Mouse (Mus musculus) embryonic facial prominence, embryonic 12.5 days (tissue): ENCODE measurements around the gene Nkx2-5. TPM values are rescaled to one million over a fixed set of nuclear protein-coding genes. Genes with fewer than 3 reads are reported as not detected.

Experiments
- ATAC-seq: fragments of 200-750 bp; cut with Nextera tagmentation; 2 replicates; pipeline ENCODE4 v1.8.0; 2017; ENCODE audit not compliant: insufficient number of reproducible peaks, insufficient read depth, low FRiP score, low TSS enrichment
- H3K27ac ChIP-seq: fragments of 300-500 bp; sonication (generic); 2 replicates; pipeline ENCODE4 v1.5.1; 2016; ENCODE audit warnings: mild to moderate bottlenecking
- H3K27me3 ChIP-seq: fragments of 300-500 bp; sonication (generic); 2 replicates; pipeline ENCODE4 v1.6.1; 2016; ENCODE audit warnings: mild to moderate bottlenecking, moderate library complexity
- H3K36me3 ChIP-seq: fragments of 300-500 bp; sonication (generic); 2 replicates; pipeline ENCODE4 v1.6.1; 2016; ENCODE audit warnings: mild to moderate bottlenecking
- H3K4me1 ChIP-seq: fragments of 300-500 bp; sonication (generic); 2 replicates; pipeline ENCODE4 v1.6.1; 2016
- H3K4me2 ChIP-seq: fragments of 300-500 bp; sonication (generic); replicated peaks from 2 replicates; pipeline ENCODE4 v1.6.1; 2016; ENCODE audit warnings: mild to moderate bottlenecking, moderate library complexity
- H3K4me3 ChIP-seq: fragments of 300-500 bp; sonication (generic); 2 replicates; pipeline ENCODE4 v1.5.1; 2016; ENCODE audit warnings: mild to moderate bottlenecking
- H3K9ac ChIP-seq: fragments of 300-500 bp; sonication (generic); 2 replicates; pipeline ENCODE4 v1.6.1; 2016; ENCODE audit warnings: mild to moderate bottlenecking, moderate library complexity
- H3K9me3 ChIP-seq: fragments of 300-500 bp; sonication (generic); 2 replicates; pipeline ENCODE4 v1.6.1; 2016; ENCODE audit warnings: mild to moderate bottlenecking, moderate library complexity
- WGBS: fragments of 180-500 bp; shearing (Covaris S2); methylation state at CpG from one replicate; pipeline ENCODE4 v1.1.7; 2016; 5-methylcytosine and 5-hydroxymethylcytosine counted together
- polyA plus RNA-seq: library from polyadenylated mRNA; unstranded; fragments of >200 nt; fragmentation: Nextera tagmentation; extraction: Ambion mirVana; gene quantifications from 2 replicates; pipeline ENCODE4 v1.2.1, GENCODE M21; 2016

The Nkx2-5 gene
- polyA plus RNA-seq, 1 experiment from 2014 or later, result 3.1 TPM

DNA sequence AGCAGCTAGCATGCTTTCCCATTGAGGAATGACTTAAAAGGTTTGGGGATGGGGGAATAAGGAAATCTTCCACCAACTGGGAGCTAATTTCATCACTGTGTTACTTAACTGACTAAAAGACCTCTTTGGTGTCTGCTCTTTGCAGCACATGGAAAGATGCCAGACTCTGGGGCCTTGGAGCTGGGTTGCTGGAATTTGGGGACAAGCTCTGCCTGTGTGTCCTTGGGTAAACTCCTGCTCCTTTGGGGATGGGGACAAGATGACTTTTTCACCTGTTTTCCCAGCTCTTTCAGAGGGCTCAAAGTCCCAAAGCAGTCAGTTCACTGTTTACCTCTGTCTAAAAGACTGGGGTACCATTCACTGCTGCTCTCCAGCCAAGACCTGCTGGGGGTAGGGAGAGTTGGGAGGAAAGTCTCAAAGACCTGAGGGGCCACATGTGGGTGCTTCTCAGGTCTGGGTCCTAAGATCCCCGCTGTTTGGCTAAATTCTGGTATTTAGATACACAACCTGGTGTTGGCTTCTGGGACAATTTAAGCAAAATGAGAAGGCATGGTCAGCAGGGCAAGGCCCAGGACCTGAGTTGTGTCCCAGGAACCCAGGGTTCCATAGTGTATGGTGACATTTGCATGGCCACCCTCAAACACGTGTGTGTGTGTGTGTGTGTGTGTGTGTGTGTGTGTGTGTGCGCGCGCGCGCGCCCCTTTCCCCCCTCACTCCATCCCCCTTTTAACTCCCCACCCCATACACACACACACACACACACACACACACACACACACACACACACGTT is 9.6 kb downstream of the Nkx2-5 start:
- no peak for ATAC-seq
- Histone ChIP-seq H3K36me3 (no peaks in the 10 kb centered on the region), H3K9me3 (no peaks in the 10 kb centered on the region), H3K4me1 (peaks cover 4% of the 10 kb centered on the region; the same call in 1 of the 2 replicates), H3K27me3 (peaks cover 73% of the 10 kb centered on the region), H3K4me3 (no peak overlapping the region), H3K27ac (no peak overlapping the region), H3K4me2 (no peak overlapping the region), H3K9ac (no peak overlapping the region)
- WGBS, result 4% methylated on average over 3 of the region's 9 CpGs

- Histone ChIP-seq H3K4me2 (no peak overlapping the region), H3K9me3 (no peaks in the 10 kb centered on the region), H3K9ac (no peak overlapping the region), H3K27me3 (peaks cover 70% of the 10 kb centered on the region), H3K4me3 (no peak overlapping the region), H3K36me3 (no peaks in the 10 kb centered on the region), H3K27ac (no peak overlapping the region), H3K4me1 (peaks cover 4% of the 10 kb centered on the region; the same call in 1 of the 2 replicates)
- ATAC-seq, result no peak
- 75% methylated on average over 5 of the region's 5 CpGs for WGBS
Observed at GRCm38 (mm10) chr17:26834302-26834965, 10.4 kb downstream of the Nkx2-5 start.

DNA sequence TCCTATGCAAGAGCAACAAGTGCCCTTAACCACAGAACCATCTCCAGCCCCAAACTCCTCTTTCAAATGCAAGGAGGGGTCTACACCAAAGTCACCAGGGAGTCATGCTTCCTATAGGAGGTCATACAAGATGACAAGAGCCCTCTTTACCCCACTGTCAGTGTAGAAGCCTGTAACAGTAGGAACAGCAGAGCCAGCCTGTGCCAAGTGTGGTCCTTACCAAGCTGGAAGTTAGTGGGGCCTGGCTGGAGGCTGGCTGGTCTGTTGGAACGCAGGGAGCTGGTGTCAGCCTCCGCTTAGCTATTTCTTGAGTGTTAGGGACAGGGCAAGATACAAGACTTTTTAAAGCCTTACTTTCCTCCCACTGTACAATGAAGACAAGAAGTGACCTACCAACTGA is 11.0 kb downstream of the Nkx2-5 start:
- H3K4me1 ChIP-seq, result no peaks in the 10 kb centered on the region
- 78% methylated on average over 2 of the region's 2 CpGs for WGBS
- no peak for ATAC-seq
- no peak overlapping the region for H3K9ac ChIP-seq
- peaks cover 64% of the 10 kb centered on the region for H3K27me3 ChIP-seq
- no peak overlapping the region for H3K4me3 ChIP-seq
- no peaks in the 10 kb centered on the region for H3K9me3 ChIP-seq
- H3K4me2 ChIP-seq, result no peak overlapping the region
- H3K36me3 ChIP-seq, result no peaks in the 10 kb centered on the region
- no peak overlapping the region for H3K27ac ChIP-seq

DNA sequence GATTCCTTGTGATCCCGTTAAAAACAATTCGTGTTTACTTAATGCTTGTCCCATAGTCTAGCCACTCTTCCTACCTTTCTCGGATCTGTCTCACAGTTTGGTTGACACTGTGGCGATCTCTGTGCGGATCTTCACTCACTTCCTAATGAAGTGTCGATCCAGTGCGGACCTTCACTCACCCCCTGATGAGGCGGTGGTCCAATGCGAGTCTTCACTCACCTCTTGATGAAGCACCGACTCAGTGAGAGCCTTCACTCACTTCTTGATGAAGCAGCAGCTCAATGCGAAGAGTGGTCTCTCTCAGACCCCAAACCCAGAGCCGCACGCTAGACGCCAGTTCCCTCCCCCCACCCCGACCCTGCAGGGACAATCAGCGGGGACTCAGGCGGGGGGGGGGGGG is 18.7 kb downstream of the Nkx2-5 start:
- no peak overlapping the region for H3K27ac ChIP-seq
- no peaks in the 10 kb centered on the region for H3K9me3 ChIP-seq
- no peak overlapping the region for H3K4me3 ChIP-seq
- no peaks in the 10 kb centered on the region for H3K4me1 ChIP-seq
- no peak for ATAC-seq
- no peak overlapping the region for H3K4me2 ChIP-seq
- peaks cover 10% of the 10 kb centered on the region for H3K27me3 ChIP-seq
- WGBS, result 73% methylated on average over 15 of the region's 17 CpGs
- no peak overlapping the region for H3K9ac ChIP-seq
- H3K36me3 ChIP-seq, result no peaks in the 10 kb centered on the region

DNA sequence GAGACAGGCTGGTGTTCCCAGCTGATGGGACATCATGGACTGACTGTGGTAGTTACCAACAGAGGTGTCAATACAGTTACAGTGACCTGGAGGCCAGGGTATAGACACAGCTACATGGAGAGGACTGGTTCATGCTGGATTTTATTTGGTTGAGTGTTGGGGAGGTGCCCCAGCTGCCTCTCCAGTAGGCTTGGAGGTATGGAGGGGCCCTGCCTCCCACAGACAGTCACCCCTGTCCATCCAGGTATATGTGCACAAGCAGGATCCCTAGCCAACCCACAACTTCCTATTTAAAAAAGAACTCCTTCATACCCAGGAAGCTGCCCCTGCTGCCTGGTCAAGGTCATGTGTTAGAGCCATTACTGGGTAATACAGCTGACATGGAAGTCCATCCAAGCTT is 27.0 kb downstream of the Nkx2-5 start:
- no peaks in the 10 kb centered on the region for H3K36me3 ChIP-seq
- no peaks in the 10 kb centered on the region for H3K9me3 ChIP-seq
- no peak overlapping the region for H3K4me2 ChIP-seq
- peaks cover 3% of the 10 kb centered on the region; the same call in 1 of the 2 replicates for H3K27me3 ChIP-seq
- no peak for ATAC-seq
- no peak overlapping the region for H3K4me3 ChIP-seq
- H3K27ac ChIP-seq, result no peak overlapping the region
- no peak overlapping the region for H3K9ac ChIP-seq
- no peaks in the 10 kb centered on the region for H3K4me1 ChIP-seq

DNA sequence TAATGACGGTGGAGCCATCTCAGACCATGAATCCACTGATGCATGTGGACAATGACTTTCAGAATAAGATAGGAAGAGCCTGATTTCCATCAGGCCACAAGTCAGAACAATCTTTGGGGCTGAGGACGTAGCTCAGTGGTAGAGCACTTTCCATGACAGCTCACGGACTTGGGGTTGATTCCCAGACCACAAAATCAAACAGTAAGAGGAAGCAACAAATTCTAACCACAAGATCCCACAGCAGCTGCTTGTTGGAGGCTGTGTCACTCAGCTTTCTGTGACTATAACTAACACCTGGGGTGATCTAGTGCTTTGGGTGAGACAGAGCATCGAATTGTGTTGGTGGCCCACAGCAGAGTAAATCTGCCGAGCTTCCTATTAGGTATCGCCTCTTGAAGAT is 28.0 kb downstream of the Nkx2-5 start:
- Histone ChIP-seq H3K27ac (no peak overlapping the region), H3K4me2 (no peak overlapping the region), H3K27me3 (peaks cover 3% of the 10 kb centered on the region; the same call in 1 of the 2 replicates), H3K9ac (no peak overlapping the region), H3K4me3 (no peak overlapping the region), H3K9me3 (no peaks in the 10 kb centered on the region), H3K4me1 (no peaks in the 10 kb centered on the region), H3K36me3 (no peaks in the 10 kb centered on the region)
- WGBS, result 80% methylated on average over 6 of the region's 6 CpGs
- no peak for ATAC-seq

- no peaks in the 10 kb centered on the region for H3K27me3 ChIP-seq
- WGBS, result 83% methylated on average over 9 of the region's 9 CpGs
- ATAC-seq, result no peak
- H3K9ac ChIP-seq, result no peak overlapping the region
- no peak overlapping the region for H3K4me2 ChIP-seq
- H3K9me3 ChIP-seq, result no peaks in the 10 kb centered on the region
- no peak overlapping the region for H3K27ac ChIP-seq
- no peak overlapping the region for H3K4me3 ChIP-seq
- no peaks in the 10 kb centered on the region for H3K4me1 ChIP-seq
- no peaks in the 10 kb centered on the region for H3K36me3 ChIP-seq
Observed at GRCm38 (mm10) chr17:26813497-26813896, 31.3 kb downstream of the Nkx2-5 start.

GRCm38 (mm10) chr17:26812607-26813006 is 32.2 kb downstream of the Nkx2-5 start:
- no peak overlapping the region for H3K27ac ChIP-seq
- no peaks in the 10 kb centered on the region for H3K4me1 ChIP-seq
- no peaks in the 10 kb centered on the region for H3K27me3 ChIP-seq
- H3K9me3 ChIP-seq, result no peaks in the 10 kb centered on the region
- no peak overlapping the region for H3K9ac ChIP-seq
- 70% methylated on average over 2 of the region's 2 CpGs for WGBS
- H3K36me3 ChIP-seq, result no peaks in the 10 kb centered on the region
- ATAC-seq, result no peak
- H3K4me2 ChIP-seq, result no peak overlapping the region
- no peak overlapping the region for H3K4me3 ChIP-seq

- Histone ChIP-seq H3K4me3 (no peak overlapping the region), H3K27me3 (no peaks in the 10 kb centered on the region), H3K4me1 (no peaks in the 10 kb centered on the region), H3K9me3 (peaks cover 3% of the 10 kb centered on the region; the same call in 1 of the 2 replicates), H3K36me3 (no peaks in the 10 kb centered on the region), H3K4me2 (no peak overlapping the region), H3K27ac (no peak overlapping the region), H3K9ac (no peak overlapping the region)
- no peak for ATAC-seq
- 83% methylated on average over 3 of the region's 3 CpGs for WGBS
Observed at GRCm38 (mm10) chr17:26802886-26803285, 41.9 kb downstream of the Nkx2-5 start.

- Histone ChIP-seq H3K27me3 (no peaks in the 10 kb centered on the region), H3K4me1 (no peaks in the 10 kb centered on the region), H3K4me2 (no peak overlapping the region), H3K36me3 (peaks cover 9% of the 10 kb centered on the region), H3K9ac (no peak overlapping the region), H3K9me3 (no peaks in the 10 kb centered on the region), H3K27ac (no peak overlapping the region), H3K4me3 (no peak overlapping the region)
- WGBS, result 69% methylated on average over 6 of the region's 6 CpGs
- no peak for ATAC-seq
Observed at GRCm38 (mm10) chr17:26797379-26798128, 47.3 kb downstream of the Nkx2-5 start.

- Histone ChIP-seq H3K9ac (no peak overlapping the region), H3K36me3 (peaks cover 30% of the 10 kb centered on the region), H3K4me1 (no peaks in the 10 kb centered on the region), H3K4me2 (no peak overlapping the region), H3K4me3 (no peak overlapping the region), H3K27ac (no peak overlapping the region), H3K27me3 (no peaks in the 10 kb centered on the region), H3K9me3 (no peaks in the 10 kb centered on the region)
- ATAC-seq, result no peak
- WGBS, result 67% methylated on average over 7 of the region's 7 CpGs
Observed at GRCm38 (mm10) chr17:26795386-26795785, 49.4 kb downstream of the Nkx2-5 start.

DNA sequence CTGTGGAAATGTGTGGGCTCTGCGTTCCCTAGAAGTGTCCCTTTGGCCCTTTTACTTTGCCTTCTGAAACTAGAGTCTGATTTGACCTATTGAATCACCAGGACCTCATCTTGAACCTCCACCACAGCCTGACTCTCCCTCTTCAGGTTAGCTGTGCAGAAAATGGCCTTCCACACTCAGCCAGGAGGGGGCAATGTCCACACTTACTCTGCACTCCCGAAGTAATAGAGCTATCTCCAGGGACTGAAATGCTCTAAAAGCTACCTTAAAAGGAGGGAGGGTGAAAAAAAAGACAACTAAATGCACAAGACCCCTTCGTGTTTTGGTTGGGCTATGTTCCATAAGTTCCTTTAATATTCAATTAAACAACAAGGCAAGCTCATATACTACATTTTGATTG is 50.1 kb downstream of the Nkx2-5 start:
- no peaks in the 10 kb centered on the region for H3K27me3 ChIP-seq
- 24% methylated on average over 3 of the region's 3 CpGs for WGBS
- ATAC-seq, result no peak
- H3K9ac ChIP-seq, result no peak overlapping the region
- H3K4me2 ChIP-seq, result no peak overlapping the region
- peaks cover 37% of the 10 kb centered on the region for H3K36me3 ChIP-seq
- no peaks in the 10 kb centered on the region for H3K9me3 ChIP-seq
- no peaks in the 10 kb centered on the region for H3K4me1 ChIP-seq
- no peak overlapping the region for H3K27ac ChIP-seq
- H3K4me3 ChIP-seq, result no peak overlapping the region
